Mouse (Mus musculus): Measurements from ENCODE around the gene C87436.
"Not testable (repeated sequence)": the region's sequence is repeated elsewhere in the genome, so short reads cannot be mapped to it uniquely, and the experiment has no call there.

The C87436 gene

GRCm38 (mm10) chr6:86485943-86486640 lies 47.9 kb downstream of the C87436 start:
- no peak for DNase-seq

GRCm38 (mm10) chr6:86487358-86488148 lies 49.4 kb downstream of the C87436 start:
- peak; percentile 76 to 78 for DNase-seq

- DNase-seq, result peak in 1 of 2 experiments; percentile 18
Measured at GRCm38 (mm10) chr6:86488149-86488485, 49.9 kb downstream of the C87436 start.

GRCm38 (mm10) chr6:86489945-86490344 lies 51.8 kb downstream of the C87436 start:
- DNase-seq, result no peak

GRCm38 (mm10) chr6:86490413-86490812 lies 52.2 kb downstream of the C87436 start:
- DNase-seq, result not testable (repeated sequence)

GRCm38 (mm10) chr6:86493469-86494263 lies 55.5 kb downstream of the C87436 start:
- peak in 1 of 2 experiments; percentile 40 for DNase-seq

GRCm38 (mm10) chr6:86494767-86495166 lies 56.6 kb downstream of the C87436 start:
- no peak for DNase-seq

GRCm38 (mm10) chr6:86495661-86496060 lies 57.5 kb downstream of the C87436 start:
- DNase-seq, result no peak

- DNase-seq, result no peak
Measured at GRCm38 (mm10) chr6:86496127-86496526, 58.0 kb downstream of the C87436 start.

GRCm38 (mm10) chr6:86496585-86496984 lies 58.4 kb downstream of the C87436 start:
- no peak for DNase-seq

GRCm38 (mm10) chr6:86497071-86497815 lies 59.1 kb downstream of the C87436 start:
- no peak for DNase-seq

- DNase-seq, result no peak
Measured at GRCm38 (mm10) chr6:86497942-86498732, 60.0 kb downstream of the C87436 start.

GRCm38 (mm10) chr6:86499571-86500109 lies 61.5 kb downstream of the C87436 start:
- DNase-seq, result no peak

- no peak for DNase-seq
Measured at GRCm38 (mm10) chr6:86503513-86503912, 65.3 kb downstream of the C87436 start.

- no peak for DNase-seq
Measured at GRCm38 (mm10) chr6:86505671-86506070, 67.5 kb downstream of the C87436 start.

GRCm38 (mm10) chr6:86506309-86506708 lies 68.1 kb downstream of the C87436 start:
- DNase-seq, result no peak

- DNase-seq, result no peak
Measured at GRCm38 (mm10) chr6:86507116-86507515, 68.9 kb downstream of the C87436 start.

- DNase-seq, result no peak
Measured at GRCm38 (mm10) chr6:86508736-86509135, 70.6 kb downstream of the C87436 start.

GRCm38 (mm10) chr6:86509194-86509865 lies 71.2 kb downstream of the C87436 start:
- no peak for DNase-seq

GRCm38 (mm10) chr6:86509866-86510200 lies 71.7 kb downstream of the C87436 start:
- DNase-seq, result no peak

GRCm38 (mm10) chr6:86510979-86511378 lies 72.8 kb downstream of the C87436 start:
- no peak for DNase-seq

All from spleen, adult 18-20 months (tissue).